Mouse (Mus musculus) cortical plate, adult 2 months (tissue): ENCODE data around the gene Nbea. TPM values are rescaled to one million over a fixed set of nuclear protein-coding genes. Genes with fewer than 3 reads are reported as not detected.

Experiments
- H3K27ac ChIP-seq: fragments of 200-500 bp; 2 replicates; pipeline ENCODE4 v1.5.1; 2012; ENCODE audit warnings: low read length, control low read depth, inconsistent platforms; ENCODE audit not compliant: insufficient read depth
- H3K4me1 ChIP-seq: fragments of 200-500 bp; 2 replicates; pipeline ENCODE4 v1.6.1; 2011; ENCODE audit warnings: low read length; ENCODE audit not compliant: control insufficient read depth, insufficient read depth
- H3K4me3 ChIP-seq: fragments of 200-500 bp; 2 replicates; pipeline ENCODE4 v1.5.1; 2011; ENCODE audit warnings: mild to moderate bottlenecking, low read length, control low read depth; ENCODE audit not compliant: insufficient read depth
- CTCF ChIP-seq: fragments of 200-500 bp; IDR thresholded peaks from 2 replicates; pipeline ENCODE4 v1.5.1; 2011; ENCODE audit warnings: mild to moderate bottlenecking, control low read depth, low read length; ENCODE audit not compliant: insufficient read depth; ENCODE audit errors: extremely low read depth
- POLR2A ChIP-seq: fragments of 200-500 bp; IDR thresholded peaks from 2 replicates; pipeline ENCODE4 v1.6.1; 2011; ENCODE audit warnings: mild to moderate bottlenecking, low read length, control low read depth; ENCODE audit not compliant: insufficient read depth; ENCODE audit errors: extremely low read depth
- polyA plus RNA-seq: library from polyadenylated mRNA; depleted of rRNA; stranded (reverse); fragments of >200 nt; gene quantifications from 2 replicates; pipeline ENCODE4 v1.2.3, GENCODE M21; 2012

Gene Nbea
- polyA plus RNA-seq, 1 experiment = 115 TPM

DNA sequence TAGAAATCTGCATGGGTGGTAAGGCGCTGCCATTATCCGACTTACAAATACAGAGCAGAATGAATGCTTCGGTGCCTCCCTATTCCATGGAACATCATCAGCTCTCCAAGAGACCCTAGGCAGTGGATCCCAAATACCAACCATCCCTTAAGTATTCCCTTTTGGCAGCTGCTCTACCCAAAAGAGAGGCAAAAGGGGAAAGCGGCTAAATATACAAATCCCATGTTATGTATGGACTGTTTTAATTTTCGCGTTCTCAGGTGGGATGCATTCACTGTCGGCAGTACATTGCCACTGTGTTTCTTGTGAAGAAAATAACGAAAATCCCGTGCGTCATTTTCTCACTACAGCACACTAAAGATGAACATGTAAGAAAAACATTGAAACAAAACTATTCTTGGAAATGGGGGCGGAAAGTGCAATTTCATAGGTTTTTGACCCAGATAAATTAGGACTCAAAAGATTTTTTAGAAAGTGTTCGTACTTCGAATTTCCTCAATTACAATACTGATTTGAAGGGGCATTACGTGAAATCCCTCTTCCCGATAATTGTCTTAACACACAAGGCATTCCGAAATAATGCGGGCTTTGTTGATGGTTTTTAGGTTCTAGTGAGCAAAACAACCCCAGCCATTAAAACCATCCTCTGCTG lies 396.5 kb downstream of the Nbea start:
- H3K4me1 ChIP-seq = peaks cover 3% of the 10 kb centered on the region; the same call in 1 of the 2 replicates
- no peak overlapping the region for H3K27ac ChIP-seq
- no peak overlapping the region for H3K4me3 ChIP-seq
- TF ChIP-seq POLR2A = no peak

DNA sequence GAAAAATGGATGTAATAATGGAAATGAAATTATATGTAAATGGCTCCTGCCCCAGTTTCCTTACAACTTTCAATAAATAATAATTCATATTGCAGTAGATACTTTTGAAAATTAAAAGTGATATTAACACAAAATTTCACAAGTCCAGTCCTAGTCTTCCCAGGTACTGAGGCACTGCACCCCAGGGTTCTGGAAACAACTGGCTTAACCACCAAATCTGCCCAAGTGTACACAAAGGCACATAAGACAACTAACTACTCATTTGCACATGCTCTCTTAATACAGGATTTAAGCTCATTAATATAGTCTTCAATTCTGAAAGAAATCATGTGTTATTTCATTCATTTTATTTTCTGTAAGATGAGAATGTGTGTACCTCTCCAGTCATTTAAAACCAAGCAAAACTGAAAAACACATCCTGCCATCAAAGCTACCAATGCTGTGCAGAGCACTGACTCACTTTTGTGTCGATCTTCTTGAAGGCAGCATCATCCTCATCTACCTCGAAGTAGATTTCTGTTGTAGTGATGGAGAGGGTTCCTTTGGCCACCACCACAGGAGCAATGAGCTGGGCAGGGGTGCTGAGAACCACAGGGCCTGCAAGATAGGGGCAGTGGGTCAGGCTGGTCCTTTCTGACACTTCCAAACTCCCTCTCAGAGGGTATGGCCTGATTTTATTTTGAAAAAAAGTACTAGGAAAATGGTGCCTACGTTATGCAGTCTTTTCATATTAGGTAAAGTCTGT lies 397.3 kb downstream of the Nbea start:
- TF ChIP-seq CTCF (no peak), POLR2A (no peak)
- Histone ChIP-seq H3K4me3 (no peak overlapping the region), H3K4me1 (peaks cover 3% of the 10 kb centered on the region; the same call in 1 of the 2 replicates), H3K27ac (no peak overlapping the region)

DNA sequence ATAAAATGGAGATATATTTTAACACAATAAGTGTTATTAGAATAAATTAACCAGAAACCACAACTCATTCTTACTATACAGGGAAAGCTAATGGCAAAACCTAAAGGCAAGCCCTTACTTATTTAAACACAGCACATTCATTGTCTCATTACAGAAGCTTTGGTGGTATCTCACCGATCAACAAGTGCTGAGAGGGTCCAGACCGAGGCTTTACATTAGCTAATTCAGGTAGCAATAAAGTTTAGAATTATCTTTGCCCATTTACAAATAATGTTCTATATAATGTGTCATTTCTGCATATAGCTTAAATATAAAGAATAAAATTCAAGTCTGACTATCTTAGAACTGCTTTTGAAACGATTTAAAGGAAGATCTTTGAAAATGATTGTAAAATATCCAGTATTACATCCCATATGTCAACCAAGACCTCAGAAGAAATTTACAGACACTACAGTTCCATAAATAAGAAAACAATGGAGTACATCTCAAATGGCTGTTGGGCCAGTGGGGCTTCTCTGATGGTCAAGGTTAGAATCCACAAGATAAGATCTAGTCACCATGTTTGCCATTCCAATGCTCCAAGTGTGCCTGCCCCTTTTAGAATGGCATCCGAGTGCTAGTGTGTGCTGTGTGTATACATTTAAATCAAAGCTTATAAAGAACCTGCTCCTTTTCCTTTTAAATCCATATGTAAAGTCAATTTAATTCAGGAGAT lies 398.1 kb downstream of the Nbea start:
- no peak overlapping the region for H3K4me3 ChIP-seq
- H3K27ac ChIP-seq = no peak overlapping the region
- TF ChIP-seq POLR2A (no peak), CTCF (no peak)

DNA sequence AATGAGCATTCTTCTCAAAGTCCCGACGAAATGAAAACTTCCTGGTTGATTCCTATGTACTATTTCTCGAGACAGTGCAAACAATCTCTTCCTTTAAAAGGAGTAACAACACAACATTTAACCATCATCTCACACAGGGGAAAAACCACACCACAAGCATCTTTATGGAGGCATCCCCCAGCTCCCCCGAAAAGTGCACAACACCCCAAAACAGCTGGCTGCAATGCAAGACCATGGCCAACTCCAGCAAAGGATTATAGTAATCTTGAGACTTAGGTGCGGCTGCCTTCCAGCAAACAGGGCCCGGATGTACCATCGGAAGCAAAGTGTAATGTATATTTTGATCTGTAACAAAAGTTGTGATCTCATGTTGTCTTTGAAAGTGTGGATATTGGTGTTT lies 399.4 kb downstream of the Nbea start:
- H3K27ac ChIP-seq = no peak overlapping the region
- peaks cover 4% of the 10 kb centered on the region; the same call in 1 of the 2 replicates for H3K4me1 ChIP-seq
- TF ChIP-seq POLR2A (no peak), CTCF (no peak)
- no peak overlapping the region for H3K4me3 ChIP-seq

More for the DNA sequence above, 398.1 kb downstream of the Nbea start:
- H3K4me1 ChIP-seq = peaks cover 3% of the 10 kb centered on the region; the same call in 1 of the 2 replicates

DNA sequence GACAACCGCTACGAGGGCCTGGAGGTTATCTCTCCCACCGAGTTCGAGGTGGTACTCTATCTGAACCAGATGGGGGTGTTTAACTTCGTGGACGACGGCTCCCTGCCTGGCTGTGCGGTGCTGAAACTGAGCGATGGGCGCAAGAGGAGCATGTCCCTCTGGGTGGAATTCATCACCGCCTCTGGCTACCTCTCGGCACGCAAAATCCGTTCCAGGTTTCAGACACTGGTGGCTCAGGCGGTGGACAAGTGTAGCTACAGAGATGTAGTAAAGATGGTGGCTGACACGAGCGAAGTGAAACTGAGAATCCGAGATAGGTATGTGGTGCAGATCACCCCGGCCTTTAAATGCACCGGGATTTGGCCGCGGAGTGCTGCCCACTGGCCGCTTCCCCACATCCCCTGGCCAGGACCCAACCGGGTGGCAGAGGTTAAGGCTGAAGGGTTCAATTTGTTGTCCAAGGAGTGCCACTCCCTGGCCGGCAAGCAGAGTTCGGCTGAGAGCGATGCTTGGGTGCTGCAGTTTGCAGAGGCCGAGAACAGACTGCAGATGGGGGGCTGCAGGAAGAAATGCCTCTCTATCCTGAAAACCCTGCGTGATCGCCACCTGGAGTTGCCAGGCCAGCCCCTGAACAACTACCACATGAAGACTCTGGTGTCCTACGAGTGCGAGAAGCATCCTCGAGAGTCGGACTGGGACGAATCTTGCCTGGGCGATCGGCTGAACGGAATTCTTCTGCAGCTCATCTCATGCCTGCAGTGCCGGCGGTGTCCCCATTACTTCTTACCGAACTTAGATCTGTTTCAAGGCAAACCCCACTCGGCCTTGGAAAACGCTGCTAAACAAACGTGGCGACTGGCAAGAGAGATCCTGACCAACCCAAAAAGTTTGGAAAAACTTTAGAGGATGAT lies 400.1 kb downstream of the Nbea start:
- no peak overlapping the region for H3K4me3 ChIP-seq
- peaks cover 6% of the 10 kb centered on the region; the same call in 1 of the 2 replicates for H3K4me1 ChIP-seq
- no peak overlapping the region for H3K27ac ChIP-seq
- TF ChIP-seq CTCF (no peak), POLR2A (no peak)

DNA sequence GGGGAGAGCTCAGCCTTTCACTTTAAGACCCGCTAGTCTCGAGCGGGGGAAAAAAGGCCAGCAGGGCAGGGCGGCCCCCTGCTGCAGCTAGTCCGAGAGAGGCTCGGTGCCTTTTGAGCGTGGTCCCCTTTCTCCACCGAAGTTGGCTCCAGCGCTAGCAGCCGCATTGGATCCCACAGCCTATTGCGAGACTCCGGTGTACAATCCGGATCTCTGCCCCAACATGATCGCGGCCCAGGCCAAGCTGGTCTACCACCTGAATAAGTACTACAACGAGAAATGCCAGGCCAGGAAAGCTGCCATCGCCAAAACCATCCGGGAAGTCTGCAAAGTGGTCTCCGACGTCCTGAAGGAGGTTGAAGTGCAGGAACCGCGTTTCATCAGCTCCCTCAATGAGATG lies 400.7 kb downstream of the Nbea start:
- H3K4me1 ChIP-seq = peaks cover 6% of the 10 kb centered on the region; the same call in 1 of the 2 replicates
- TF ChIP-seq CTCF = no peak
- TF ChIP-seq POLR2A = no peak
- H3K27ac ChIP-seq = no peak overlapping the region
- H3K4me3 ChIP-seq = no peak overlapping the region

DNA sequence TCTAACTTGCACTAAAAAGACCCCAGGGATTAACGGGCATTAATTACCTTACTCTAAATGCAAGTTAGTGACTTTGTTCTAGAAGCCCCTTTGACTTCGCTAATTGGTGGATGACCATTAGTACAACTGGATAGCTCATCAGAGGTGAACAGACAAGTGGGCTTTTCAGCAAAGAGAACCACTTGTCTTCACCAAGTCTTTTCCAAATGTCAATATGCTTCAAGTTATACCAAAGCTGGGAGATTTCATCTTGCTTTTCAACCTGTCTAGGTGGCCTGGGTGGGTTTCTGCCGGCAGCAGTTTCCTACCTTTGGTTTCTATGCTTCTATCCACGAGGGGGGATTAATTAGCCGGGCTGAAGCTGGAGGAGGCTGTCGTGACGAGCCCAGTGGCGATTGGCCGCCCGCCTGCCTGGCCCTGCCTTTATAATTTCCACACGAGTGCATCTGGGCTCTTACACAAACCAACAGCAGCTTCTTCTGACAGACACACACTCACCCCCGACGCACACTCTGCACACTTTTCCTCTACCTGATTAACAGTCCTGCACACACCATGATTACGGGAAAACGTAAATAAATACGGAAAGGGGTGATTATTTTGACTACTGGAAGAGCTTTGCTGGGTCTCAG lies 401.3 kb downstream of the Nbea start, which contains the start of gene Mab21l1:
Mab21l1 (plus strand) TSS at position 455 of the 632 bp plus-strand sequence.
- TF ChIP-seq POLR2A (no peak), CTCF (no peak)
- Histone ChIP-seq H3K4me1 (peaks cover 6% of the 10 kb centered on the region; the same call in 1 of the 2 replicates), H3K27ac (no peak within 1 kb of the TSS), H3K4me3 (no peak within 1 kb of the TSS)

DNA sequence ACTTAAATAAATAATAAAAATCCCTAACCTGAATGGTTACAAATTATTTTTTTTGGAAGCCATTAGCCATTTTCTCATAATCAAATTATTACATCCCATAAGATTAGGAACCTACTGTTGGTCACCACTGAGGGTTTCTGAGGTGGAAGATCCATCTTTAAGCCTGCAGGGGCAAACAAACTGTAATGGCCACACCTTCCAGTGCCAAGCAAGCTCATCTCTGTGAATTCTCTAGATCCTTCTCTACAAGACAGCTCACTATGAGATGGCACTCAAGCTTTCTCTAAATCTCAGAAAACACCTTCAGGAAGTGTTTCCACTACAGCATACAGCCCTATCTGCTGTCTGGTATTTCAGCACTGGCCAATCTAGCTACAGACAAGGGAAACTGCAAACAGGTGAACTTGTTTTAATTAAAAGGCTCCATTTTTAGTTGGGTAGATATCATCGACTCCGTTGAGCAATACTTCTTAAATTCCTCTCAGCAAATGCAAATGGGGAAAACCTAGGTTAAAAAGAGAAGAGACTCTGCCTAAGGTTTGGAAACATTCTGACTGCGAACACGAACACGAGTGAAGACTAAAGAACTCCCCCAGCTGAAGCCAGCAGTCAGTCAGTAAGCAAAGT lies 402.0 kb downstream of the Nbea start:
- TF ChIP-seq CTCF (no peak), POLR2A (no peak)
- Histone ChIP-seq H3K4me3 (no peak overlapping the region), H3K4me1 (peaks cover 3% of the 10 kb centered on the region; the same call in 1 of the 2 replicates), H3K27ac (no peak overlapping the region)
